Mouse (Mus musculus): Measurements from ENCODE around the gene Ahcyl1.
"Not testable (repeated sequence)": the region's sequence is repeated elsewhere in the genome, so short reads cannot be mapped to it uniquely, and the experiment has no call there.

The Ahcyl1 gene

GRCm38 (mm10) chr3:107695948-107696881, at the start of gene Ahcyl1:
Gene Ahcyl1 (minus strand): TSS chr3:107696560.
- peak; percentile 98 for DNase-seq

- DNase-seq, result no peak
Measured at GRCm38 (mm10) chr3:107746026-107746425, 49.7 kb upstream of the Ahcyl1 start.

DNA sequence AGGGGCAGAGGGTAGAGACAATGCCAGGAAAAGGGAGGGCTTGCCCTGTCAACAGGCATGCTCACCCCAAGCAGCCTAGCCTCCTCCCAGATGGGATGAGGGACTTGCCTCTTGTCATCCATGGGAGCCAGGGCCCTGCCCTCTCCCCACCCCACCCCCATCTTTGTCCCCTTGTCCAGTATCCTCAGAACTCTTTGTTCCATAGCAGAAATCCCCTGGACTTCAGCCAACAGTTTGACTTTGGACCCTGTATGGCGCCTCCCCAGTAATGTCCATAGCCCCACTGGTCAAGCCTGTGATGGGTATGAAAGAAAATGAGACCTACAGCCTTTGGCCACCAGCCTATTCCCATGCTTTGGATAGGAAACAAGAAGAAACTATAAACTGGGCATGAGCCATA, 47.3 kb upstream of the Ahcyl1 start:
- no peak for DNase-seq

DNA sequence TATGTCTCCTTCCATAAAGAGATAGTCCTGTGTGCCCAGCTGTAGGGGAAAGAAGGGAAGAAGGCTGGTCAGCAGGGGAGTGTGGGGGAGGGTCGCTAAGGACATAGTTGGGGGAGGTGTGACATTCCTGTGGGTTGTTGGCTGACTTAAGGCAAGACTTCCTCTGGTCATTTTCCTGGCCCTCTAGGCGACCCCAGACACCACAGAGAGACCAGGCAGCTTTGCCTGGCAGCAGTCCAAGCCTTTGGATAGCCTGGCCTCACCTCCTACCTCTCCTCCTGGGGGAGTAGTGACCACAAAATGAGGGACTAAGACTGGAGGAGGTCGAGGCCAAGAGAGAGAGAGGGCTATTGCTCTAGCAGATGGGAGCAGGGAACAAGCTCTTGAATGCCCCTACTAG, 46.7 kb upstream of the Ahcyl1 start:
- DNase-seq, result no peak

DNA sequence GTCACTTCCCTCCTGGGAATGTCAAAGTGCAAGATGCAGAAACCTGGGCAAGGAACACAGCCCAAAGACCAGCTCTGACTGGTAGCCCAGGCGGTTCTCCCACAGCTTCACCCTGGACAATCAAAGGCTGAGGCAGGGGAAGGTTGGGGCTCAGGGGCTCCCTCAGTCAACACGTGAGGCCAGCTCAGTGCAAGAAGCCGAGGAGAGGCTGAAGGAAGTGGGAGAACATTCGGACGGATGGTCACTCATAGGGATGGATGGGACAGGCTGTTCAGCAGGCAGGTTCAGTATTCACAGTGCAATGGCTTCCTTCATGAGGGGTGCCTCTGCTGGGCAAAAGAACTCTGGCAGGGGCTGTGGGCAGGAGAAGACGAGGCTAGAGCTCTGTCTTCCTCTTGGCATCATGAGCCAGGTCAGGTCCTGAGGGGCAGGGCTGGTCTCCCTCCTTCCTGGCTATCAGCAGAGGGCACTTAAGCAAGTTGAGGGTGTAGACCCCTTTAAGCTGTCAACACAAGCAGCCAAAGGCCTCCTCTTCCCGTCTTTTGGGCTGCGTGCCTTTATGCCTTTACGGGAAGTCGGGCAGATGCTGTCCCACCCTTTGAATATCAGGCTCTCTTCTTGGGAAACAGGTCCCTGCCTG, 45.8 kb upstream of the Ahcyl1 start:
- no peak for DNase-seq

GRCm38 (mm10) chr3:107741387-107741786, 45.0 kb upstream of the Ahcyl1 start:
- no peak for DNase-seq

DNA sequence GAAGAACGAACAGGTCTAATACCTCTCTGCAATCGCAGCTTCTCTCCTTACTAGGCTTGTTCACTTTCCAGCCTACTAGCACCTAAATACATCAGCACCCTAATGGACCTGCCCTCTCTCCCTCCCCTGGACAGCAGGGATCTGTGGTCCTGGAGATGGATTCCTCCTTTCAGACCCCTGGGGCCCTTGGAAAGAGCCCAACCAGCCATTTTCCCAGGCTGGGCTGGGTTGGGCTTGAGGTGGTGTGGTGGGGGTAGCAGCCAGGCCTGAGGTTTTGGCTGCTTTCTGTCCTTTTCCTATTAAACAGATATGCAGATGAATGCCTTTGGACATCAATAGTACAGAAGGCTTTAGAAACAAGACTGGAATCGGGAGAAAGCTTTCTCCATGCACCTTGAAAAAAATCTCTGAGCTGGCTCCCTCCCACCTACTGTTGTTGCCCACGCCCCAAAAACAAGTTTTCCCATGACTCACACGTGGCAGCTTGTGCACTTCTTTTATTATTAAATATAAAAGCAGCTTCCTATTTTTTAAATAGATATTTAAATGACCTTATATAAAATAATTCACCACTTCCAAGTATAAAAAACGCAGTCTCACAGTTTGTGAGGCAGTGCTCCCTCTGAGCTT, 44.3 kb upstream of the Ahcyl1 start:
- peak; percentile 93 for DNase-seq

- DNase-seq, result peak; percentile 24
Measured at GRCm38 (mm10) chr3:107739966-107740365, 43.6 kb upstream of the Ahcyl1 start.

DNA sequence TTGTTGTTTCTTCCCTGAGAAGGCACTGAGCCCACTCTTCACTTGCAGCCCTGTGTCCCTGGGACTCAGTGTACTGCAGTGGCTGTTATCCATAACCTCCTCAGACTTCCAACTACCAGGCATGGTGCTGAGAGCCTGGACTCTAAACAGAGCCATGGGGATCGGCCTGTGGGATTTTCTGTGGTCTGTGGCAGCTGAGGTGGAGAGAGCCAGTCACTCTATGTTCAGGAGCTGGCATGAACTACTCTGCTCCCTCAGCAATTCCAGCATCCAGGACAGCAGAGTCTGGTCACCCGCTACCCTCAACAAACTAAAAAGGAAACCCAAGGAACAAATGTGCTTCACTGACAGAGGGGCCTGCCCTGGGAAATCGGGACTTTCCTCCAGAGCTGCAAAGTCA, 43.1 kb upstream of the Ahcyl1 start:
- no peak for DNase-seq

GRCm38 (mm10) chr3:107738620-107739019, 42.3 kb upstream of the Ahcyl1 start:
- no peak for DNase-seq

- no peak for DNase-seq
Measured at GRCm38 (mm10) chr3:107737609-107738190, 41.3 kb upstream of the Ahcyl1 start.

DNA sequence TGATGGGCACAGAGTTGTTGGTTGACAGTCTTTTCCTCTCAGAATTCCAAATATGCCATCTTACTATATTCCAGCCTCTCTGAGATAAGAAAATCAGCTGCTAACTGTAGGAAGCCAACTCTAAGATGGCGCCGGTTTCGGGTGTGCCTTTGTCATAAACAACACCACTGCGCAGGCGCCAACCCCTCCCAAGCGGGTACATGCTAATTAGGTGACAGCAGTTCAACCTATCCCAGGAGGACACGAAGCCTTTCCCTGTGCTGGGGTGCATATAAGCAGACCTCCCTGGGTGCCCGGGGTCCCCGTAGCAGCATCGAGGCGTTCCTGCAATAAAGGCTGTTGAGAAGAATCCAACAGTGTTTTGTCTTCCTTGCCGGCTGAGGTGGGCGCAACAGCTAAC, 39.3 kb upstream of the Ahcyl1 start:
- not testable (repeated sequence) for DNase-seq

DNA sequence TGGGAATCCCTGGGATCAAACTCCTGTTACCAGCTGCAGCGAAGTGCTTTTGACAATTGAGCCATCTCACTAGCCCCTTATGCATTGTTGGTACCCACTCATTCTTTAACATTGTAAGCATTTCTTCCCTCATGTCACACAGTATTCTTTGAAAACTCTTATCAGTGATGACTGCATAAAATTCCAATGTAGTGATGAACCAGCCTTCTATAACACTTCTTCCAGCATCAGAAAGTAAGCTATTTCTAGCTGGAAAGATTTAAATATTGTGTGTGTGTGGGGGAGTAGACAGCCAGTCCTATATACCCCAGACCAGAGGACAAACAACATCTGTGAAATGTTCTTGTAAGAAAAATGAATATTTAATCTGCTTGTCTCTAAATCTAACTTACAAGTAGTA, 37.0 kb upstream of the Ahcyl1 start:
- DNase-seq, result no peak

GRCm38 (mm10) chr3:107730236-107730635, 33.9 kb upstream of the Ahcyl1 start:
- no peak for DNase-seq

DNA sequence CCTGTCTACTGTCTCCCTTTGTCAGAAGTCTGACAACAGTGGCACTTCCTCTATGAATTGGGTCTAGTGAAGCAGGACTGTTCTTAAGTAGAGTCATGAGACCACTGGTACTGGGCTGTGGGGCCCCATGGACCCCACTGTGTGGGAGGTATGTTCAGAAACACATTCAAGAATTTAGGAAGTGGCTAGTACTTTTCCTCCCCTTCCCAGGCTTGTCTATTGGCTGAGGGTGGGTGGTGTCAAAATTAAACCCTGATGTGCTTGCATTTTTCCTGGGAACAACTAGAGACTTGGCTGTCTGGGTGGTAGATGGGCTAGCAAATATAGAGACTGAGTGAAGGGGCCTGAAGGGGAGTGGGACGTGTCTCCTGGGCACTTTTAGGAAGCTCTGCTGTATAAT, 32.1 kb upstream of the Ahcyl1 start:
- no peak for DNase-seq

GRCm38 (mm10) chr3:107715971-107716370, 19.6 kb upstream of the Ahcyl1 start:
- no peak for DNase-seq

DNA sequence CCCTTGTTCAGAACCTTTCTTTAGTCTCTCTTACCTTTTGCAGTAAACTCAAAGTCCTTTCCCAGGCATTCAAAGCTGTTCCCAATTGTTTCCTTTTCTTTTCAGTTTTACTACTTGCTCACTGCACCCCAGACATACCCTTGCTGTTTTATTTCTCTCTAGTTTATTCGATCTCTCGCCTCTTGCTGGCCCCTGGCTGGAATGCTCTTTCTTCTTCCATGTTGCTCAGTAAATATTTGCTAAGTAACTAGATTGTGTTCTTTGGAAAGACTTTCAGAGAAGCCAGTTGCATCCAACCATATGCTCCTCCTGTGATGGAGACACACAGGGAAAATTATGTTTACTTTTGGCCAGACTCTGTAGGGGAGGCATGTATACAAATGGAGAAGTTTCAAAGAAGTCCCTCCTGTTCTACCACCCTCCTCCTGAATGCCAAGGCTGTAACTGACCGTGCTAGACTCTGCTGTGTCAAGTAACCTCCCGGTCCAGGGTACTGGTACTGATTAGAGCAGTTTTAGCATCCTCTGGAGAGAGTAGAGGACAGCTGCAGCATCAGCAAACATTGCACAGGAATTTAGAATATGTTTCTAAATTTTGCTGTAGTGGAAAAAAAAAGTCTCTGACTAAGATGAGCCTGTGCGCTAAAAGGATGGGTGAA, 18.0 kb upstream of the Ahcyl1 start:
- no peak for DNase-seq

GRCm38 (mm10) chr3:107712081-107712480, 15.7 kb upstream of the Ahcyl1 start:
- DNase-seq, result no peak

GRCm38 (mm10) chr3:107709156-107709555, 12.8 kb upstream of the Ahcyl1 start:
- no peak for DNase-seq

DNA sequence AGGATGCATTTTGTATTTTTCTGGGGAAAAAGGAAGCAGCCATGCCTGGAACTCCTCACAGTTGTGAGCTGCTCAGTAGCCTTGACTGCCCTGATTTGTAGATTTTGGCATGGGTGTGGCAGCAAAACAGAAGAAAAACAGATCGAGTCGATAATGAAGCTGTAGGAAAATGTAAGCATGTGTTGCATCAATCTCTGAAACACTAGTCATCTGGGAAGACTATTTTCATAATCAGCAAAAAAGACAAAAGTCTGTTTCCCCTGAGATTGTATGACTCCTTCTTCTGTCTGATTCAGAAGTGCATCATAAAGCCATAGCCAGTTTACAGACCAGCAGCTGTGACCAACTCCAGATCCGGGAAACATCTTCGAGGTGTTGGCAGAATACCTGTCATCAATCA, 10.9 kb upstream of the Ahcyl1 start:
- no peak for DNase-seq

- DNase-seq, result no peak
Measured at GRCm38 (mm10) chr3:107706164-107706563, 9.8 kb upstream of the Ahcyl1 start.

GRCm38 (mm10) chr3:107704371-107704705, 8.0 kb upstream of the Ahcyl1 start:
- DNase-seq, result no peak
